Mouse (Mus musculus) ES-E14 (cell line): ENCODE results near the gene Selenok.

ENCODE experiments used
- CHD2 ChIP-seq: IDR thresholded peaks from 2 replicates; pipeline ENCODE4 v1.6.1; 2014; ENCODE audit warnings: mild to moderate bottlenecking, low read depth, low read length, inconsistent platforms
- HCFC1 ChIP-seq: IDR thresholded peaks from 2 replicates; pipeline ENCODE4 v1.6.1; 2012; ENCODE audit warnings: low read length, inconsistent platforms, borderline replicate concordance; ENCODE audit not compliant: insufficient read depth
- MAFK ChIP-seq: IDR thresholded peaks from 2 replicates; pipeline ENCODE4 v1.6.1; 2014; ENCODE audit warnings: mild to moderate bottlenecking, low read depth, low read length, inconsistent platforms; ENCODE audit not compliant: insufficient read depth
- ZC3H11A ChIP-seq: IDR thresholded peaks from 2 replicates; pipeline ENCODE4 v1.6.1; 2012; ENCODE audit warnings: low read depth, mild to moderate bottlenecking, inconsistent platforms, low read length, borderline replicate concordance
- ZNF384 ChIP-seq: IDR thresholded peaks from 2 replicates; pipeline ENCODE4 v1.6.1; 2012; ENCODE audit warnings: low read depth, low read length, inconsistent platforms

GRCm38 (mm10) chr14:29976927-29977326 is 8.8 kb downstream of the Selenok start:
- TF ChIP-seq ZC3H11A (no peak), HCFC1 (no peak), ZNF384 (no peak), CHD2 (no peak), MAFK (no peak)
